Mouse (Mus musculus) embryo, embryonic 9.5 days (tissue): ENCODE data around the gene Gpd1l.
"Not testable (repeated sequence)": the region's sequence is repeated elsewhere in the genome, so short reads cannot be mapped to it uniquely, and the experiment has no call there.

Experiments used
- DNase-seq: peaks from one replicate; pipeline ENCODE4 v3.0.0-alpha.2; 2017; ENCODE audit errors: extremely low spot score

Gene Gpd1l

GRCm38 (mm10) chr9:114933723-114934171, at the start of gene Gpd1l:
TSS of gene Gpd1l (minus strand) at chr9:114933987.
- DNase-seq = peak; percentile 96

GRCm38 (mm10) chr9:114982689-114983360, 49.0 kb upstream of the Gpd1l start, which contains the start of gene Rps27rt:
TSS of gene Rps27rt (minus strand) at chr9:114982739.
- no peak for DNase-seq

- no peak for DNase-seq
These were observed 46.2 kb upstream of the Gpd1l start for GRCm38 (mm10) chr9:114979969-114980368.

- DNase-seq = peak; percentile 83
These were observed 44.7 kb upstream of the Gpd1l start, which contains the start of gene Osbpl10 for GRCm38 (mm10) chr9:114978281-114979111. TSS of gene Osbpl10 (plus strand) at chr9:114978569.

- DNase-seq = no peak
These were observed 43.9 kb upstream of the Gpd1l start for GRCm38 (mm10) chr9:114977461-114978280.

- not testable (repeated sequence) for DNase-seq
These were observed 32.5 kb upstream of the Gpd1l start for GRCm38 (mm10) chr9:114966286-114966685.

GRCm38 (mm10) chr9:114964093-114964492, 30.3 kb upstream of the Gpd1l start:
- DNase-seq = no peak

- DNase-seq = no peak
These were observed 27.1 kb upstream of the Gpd1l start for GRCm38 (mm10) chr9:114960844-114961243.

GRCm38 (mm10) chr9:114960043-114960789, 26.4 kb upstream of the Gpd1l start:
- DNase-seq = no peak

GRCm38 (mm10) chr9:114956945-114957344, 23.2 kb upstream of the Gpd1l start:
- DNase-seq = peak; percentile 54

GRCm38 (mm10) chr9:114955340-114955739, 21.6 kb upstream of the Gpd1l start:
- no peak for DNase-seq

GRCm38 (mm10) chr9:114952866-114953265, 19.1 kb upstream of the Gpd1l start:
- DNase-seq = no peak

- no peak for DNase-seq
These were observed 14.6 kb upstream of the Gpd1l start for GRCm38 (mm10) chr9:114948395-114948794.

GRCm38 (mm10) chr9:114945576-114945975, 11.8 kb upstream of the Gpd1l start:
- no peak for DNase-seq

GRCm38 (mm10) chr9:114944642-114945041, 10.9 kb upstream of the Gpd1l start:
- DNase-seq = no peak

GRCm38 (mm10) chr9:114936687-114937086, 2.9 kb upstream of the Gpd1l start:
- DNase-seq = no peak

GRCm38 (mm10) chr9:114935321-114935720, 1.5 kb upstream of the Gpd1l start:
- DNase-seq = no peak

GRCm38 (mm10) chr9:114934231-114934630, 444 bp upstream of the Gpd1l start:
- DNase-seq = no peak

- DNase-seq = no peak
These were observed 607 bp downstream of the Gpd1l start for GRCm38 (mm10) chr9:114933037-114933722.

- no peak for DNase-seq
These were observed 1.2 kb downstream of the Gpd1l start for GRCm38 (mm10) chr9:114932607-114933006.
